Mouse (Mus musculus) forebrain, embryonic 12.5 days (tissue): Measurements from ENCODE around the gene Thyn1. TPM values are rescaled to one million over a fixed set of nuclear protein-coding genes. Genes with fewer than 3 reads are reported as not detected.
A peak's percentile ranks its signal among the peaks of the same experiment; 100 is the strongest.

Source experiments
- ATAC-seq: fragments of 200-750 bp; cut with Nextera tagmentation; 2 replicates; pipeline ENCODE4 v1.8.0; 2017; ENCODE audit warnings: moderate TSS enrichment; ENCODE audit not compliant: low FRiP score
- H3K27ac ChIP-seq: fragments of 300-500 bp; sonication (generic); 2 replicates; pipeline ENCODE4 v1.5.1; 2016; ENCODE audit warnings: mild to moderate bottlenecking
- H3K27me3 ChIP-seq: fragments of 300-500 bp; sonication (generic); 2 replicates; pipeline ENCODE4 v1.6.1; 2016; ENCODE audit warnings: mild to moderate bottlenecking
- H3K36me3 ChIP-seq: fragments of 300-500 bp; sonication (generic); replicated peaks from 2 replicates; pipeline ENCODE4 v1.6.1; 2016; ENCODE audit warnings: mild to moderate bottlenecking
- H3K4me1 ChIP-seq: fragments of 300-500 bp; sonication (generic); 2 replicates; pipeline ENCODE4 v1.6.1; 2016
- H3K4me2 ChIP-seq: fragments of 300-500 bp; sonication (generic); 2 replicates; pipeline ENCODE4 v1.6.1; 2016; ENCODE audit warnings: mild to moderate bottlenecking, moderate library complexity
- H3K4me3 ChIP-seq: fragments of 300-500 bp; sonication (generic); replicated peaks from 2 replicates; pipeline ENCODE4 v1.5.1; 2016; ENCODE audit warnings: mild to moderate bottlenecking
- H3K9ac ChIP-seq: fragments of 300-500 bp; sonication (generic); 2 replicates; pipeline ENCODE4 v1.6.1; 2016; ENCODE audit warnings: mild to moderate bottlenecking
- H3K9me3 ChIP-seq: fragments of 300-500 bp; sonication (generic); 2 replicates; pipeline ENCODE4 v1.6.1; 2016
- WGBS: fragments of 180-500 bp; shearing (Covaris S2); methylation state at CpG from one replicate; pipeline ENCODE4 v1.1.7; 2016; 5-methylcytosine and 5-hydroxymethylcytosine counted together
- polyA plus RNA-seq: library from polyadenylated mRNA; unstranded; fragments of >200 nt; fragmentation: Nextera tagmentation; extraction: Ambion mirVana; gene quantifications from 2 replicates; pipeline ENCODE4 v1.2.1, GENCODE M21; 2016

The Thyn1 gene
- 147 and 148 TPM in 2 replicates for polyA plus RNA-seq

GRCm38 (mm10) chr9:26999461-27000395 lies at the start of gene Thyn1, which contains the start of gene Acad8:
Gene Thyn1, plus strand, starts transcription at chr9:26999710.
Gene Acad8, minus strand, starts transcription at chr9:26999566.
- WGBS: under 1% methylated on average over 35 of the region's 35 CpGs
- Histone ChIP-seq H3K4me2 (peak within 1 kb of the TSS; percentile 83), H3K9ac (peak within 1 kb of the TSS; percentile 82), H3K4me3 (peak within 1 kb of the TSS; percentile 61), H3K9me3 (no peaks in the 10 kb centered on the region), H3K27me3 (no peaks in the 10 kb centered on the region), H3K27ac (peak within 1 kb of the TSS; percentile 46), H3K4me1 (peaks cover 23% of the 10 kb centered on the region), H3K36me3 (peaks cover 21% of the 10 kb centered on the region)
- ATAC-seq: peak; percentile 100

- Histone ChIP-seq H3K36me3 (peaks cover 58% of the 10 kb centered on the region), H3K9ac (no peak overlapping the region), H3K4me1 (no peaks in the 10 kb centered on the region), H3K9me3 (no peaks in the 10 kb centered on the region), H3K4me2 (no peak overlapping the region), H3K4me3 (no peak overlapping the region), H3K27ac (no peak overlapping the region), H3K27me3 (no peaks in the 10 kb centered on the region)
- 88% methylated on average over 9 of the region's 9 CpGs for WGBS
- no peak for ATAC-seq
Observed at GRCm38 (mm10) chr9:26977754-26978153, 21.8 kb upstream of the Thyn1 start.

GRCm38 (mm10) chr9:26978776-26979175 lies 20.7 kb upstream of the Thyn1 start:
- Histone ChIP-seq H3K27me3 (no peaks in the 10 kb centered on the region), H3K9ac (no peak overlapping the region), H3K36me3 (peaks cover 60% of the 10 kb centered on the region), H3K4me2 (no peak overlapping the region), H3K4me1 (no peaks in the 10 kb centered on the region), H3K4me3 (no peak overlapping the region), H3K9me3 (no peaks in the 10 kb centered on the region), H3K27ac (no peak overlapping the region)
- ATAC-seq: no peak
- WGBS: 93% methylated on average over 3 of the region's 3 CpGs

GRCm38 (mm10) chr9:26985090-26985613 lies 14.4 kb upstream of the Thyn1 start:
- H3K4me3 ChIP-seq: no peak overlapping the region
- H3K4me2 ChIP-seq: no peak overlapping the region
- no peaks in the 10 kb centered on the region for H3K4me1 ChIP-seq
- peaks cover 61% of the 10 kb centered on the region for H3K36me3 ChIP-seq
- WGBS: 93% methylated on average over 2 of the region's 2 CpGs
- no peak overlapping the region for H3K27ac ChIP-seq
- no peaks in the 10 kb centered on the region for H3K27me3 ChIP-seq
- H3K9me3 ChIP-seq: no peaks in the 10 kb centered on the region
- ATAC-seq: no peak
- H3K9ac ChIP-seq: no peak overlapping the region

GRCm38 (mm10) chr9:26985668-26986277 lies 13.7 kb upstream of the Thyn1 start:
- ATAC-seq: no peak
- Histone ChIP-seq H3K9me3 (no peaks in the 10 kb centered on the region), H3K4me3 (no peak overlapping the region), H3K27me3 (no peaks in the 10 kb centered on the region), H3K36me3 (peaks cover 63% of the 10 kb centered on the region), H3K4me2 (no peak overlapping the region), H3K9ac (no peak overlapping the region), H3K27ac (no peak overlapping the region), H3K4me1 (no peaks in the 10 kb centered on the region)
- 98% methylated on average over 6 of the region's 6 CpGs for WGBS

GRCm38 (mm10) chr9:26990181-26990580 lies 9.3 kb upstream of the Thyn1 start:
- Histone ChIP-seq H3K27ac (no peak overlapping the region), H3K4me2 (no peak overlapping the region), H3K36me3 (peaks cover 54% of the 10 kb centered on the region)

GRCm38 (mm10) chr9:26993118-26993517 lies 6.4 kb upstream of the Thyn1 start:
- H3K27me3 ChIP-seq: no peaks in the 10 kb centered on the region
- ATAC-seq: no peak
- H3K27ac ChIP-seq: no peak overlapping the region
- H3K4me2 ChIP-seq: no peak overlapping the region
- H3K36me3 ChIP-seq: peaks cover 39% of the 10 kb centered on the region
- H3K9me3 ChIP-seq: no peaks in the 10 kb centered on the region
- no peak overlapping the region for H3K4me3 ChIP-seq
- WGBS: 91% methylated on average over 10 of the region's 10 CpGs
- H3K9ac ChIP-seq: no peak overlapping the region
- H3K4me1 ChIP-seq: peaks cover 4% of the 10 kb centered on the region

More at GRCm38 (mm10) chr9:26990181-26990580, 9.3 kb upstream of the Thyn1 start:
- no peak overlapping the region for H3K9ac ChIP-seq
- 94% methylated on average over 4 of the region's 4 CpGs for WGBS
- no peaks in the 10 kb centered on the region for H3K9me3 ChIP-seq
- H3K4me3 ChIP-seq: no peak overlapping the region
- H3K4me1 ChIP-seq: no peaks in the 10 kb centered on the region
- ATAC-seq: no peak
- H3K27me3 ChIP-seq: no peaks in the 10 kb centered on the region

- WGBS: 88% methylated on average over 3 of the region's 3 CpGs
- H3K9ac ChIP-seq: no peak overlapping the region
- ATAC-seq: no peak
- H3K27ac ChIP-seq: no peak overlapping the region
- no peak overlapping the region for H3K4me3 ChIP-seq
- no peaks in the 10 kb centered on the region for H3K9me3 ChIP-seq
- no peaks in the 10 kb centered on the region for H3K27me3 ChIP-seq
- H3K36me3 ChIP-seq: peaks cover 33% of the 10 kb centered on the region
- H3K4me2 ChIP-seq: no peak overlapping the region
- peaks cover 6% of the 10 kb centered on the region for H3K4me1 ChIP-seq
Observed at GRCm38 (mm10) chr9:26993900-26994299, 5.6 kb upstream of the Thyn1 start.

- Histone ChIP-seq H3K4me3 (no peak overlapping the region), H3K4me1 (peaks cover 23% of the 10 kb centered on the region), H3K27me3 (no peaks in the 10 kb centered on the region), H3K27ac (no peak overlapping the region), H3K4me2 (no peak overlapping the region), H3K36me3 (peaks cover 2% of the 10 kb centered on the region), H3K9me3 (no peaks in the 10 kb centered on the region), H3K9ac (no peak overlapping the region)
- no peak for ATAC-seq
- WGBS: 92% methylated on average over 3 of the region's 3 CpGs
Observed at GRCm38 (mm10) chr9:26997062-26997461, 2.4 kb upstream of the Thyn1 start.

- no peak overlapping the region for H3K27ac ChIP-seq
Observed at GRCm38 (mm10) chr9:26997501-26997900, 2.0 kb upstream of the Thyn1 start.

GRCm38 (mm10) chr9:26998669-26999460 lies 645 bp upstream of the Thyn1 start:
- no peaks in the 10 kb centered on the region for H3K9me3 ChIP-seq
- peak; percentile 73 for ATAC-seq
- peak overlapping the region; percentile 43; the same call in 1 of the 2 replicates for H3K27ac ChIP-seq
- peaks cover 23% of the 10 kb centered on the region for H3K4me1 ChIP-seq
- peaks cover 12% of the 10 kb centered on the region; the same call in 1 of the 2 replicates for H3K36me3 ChIP-seq
- H3K27me3 ChIP-seq: no peaks in the 10 kb centered on the region
- H3K9ac ChIP-seq: peak overlapping the region; percentile 70
- peak overlapping the region; percentile 83 for H3K4me2 ChIP-seq
- 4% methylated on average over 29 of the region's 29 CpGs for WGBS
- H3K4me3 ChIP-seq: peak overlapping the region; percentile 61

More at GRCm38 (mm10) chr9:26997501-26997900, 2.0 kb upstream of the Thyn1 start:
- 93% methylated on average over 2 of the region's 2 CpGs for WGBS
- Histone ChIP-seq H3K9me3 (no peaks in the 10 kb centered on the region), H3K9ac (no peak overlapping the region), H3K27me3 (no peaks in the 10 kb centered on the region), H3K4me2 (no peak overlapping the region), H3K36me3 (no peaks in the 10 kb centered on the region), H3K4me3 (no peak overlapping the region), H3K4me1 (peaks cover 23% of the 10 kb centered on the region)
- ATAC-seq: no peak

GRCm38 (mm10) chr9:27005231-27005630 lies 5.7 kb downstream of the Thyn1 start:
- WGBS: 92% methylated on average over 3 of the region's 3 CpGs

More at GRCm38 (mm10) chr9:27005231-27005630, 5.7 kb downstream of the Thyn1 start:
- ATAC-seq: no peak
- Histone ChIP-seq H3K4me1 (peaks cover 13% of the 10 kb centered on the region), H3K27me3 (no peaks in the 10 kb centered on the region), H3K9me3 (no peaks in the 10 kb centered on the region), H3K4me3 (no peak overlapping the region), H3K9ac (no peak overlapping the region), H3K27ac (no peak overlapping the region), H3K36me3 (peaks cover 75% of the 10 kb centered on the region), H3K4me2 (no peak overlapping the region)
